ENCODE assay signal across 8 mouse cellular contexts in the genomic region with DNA sequence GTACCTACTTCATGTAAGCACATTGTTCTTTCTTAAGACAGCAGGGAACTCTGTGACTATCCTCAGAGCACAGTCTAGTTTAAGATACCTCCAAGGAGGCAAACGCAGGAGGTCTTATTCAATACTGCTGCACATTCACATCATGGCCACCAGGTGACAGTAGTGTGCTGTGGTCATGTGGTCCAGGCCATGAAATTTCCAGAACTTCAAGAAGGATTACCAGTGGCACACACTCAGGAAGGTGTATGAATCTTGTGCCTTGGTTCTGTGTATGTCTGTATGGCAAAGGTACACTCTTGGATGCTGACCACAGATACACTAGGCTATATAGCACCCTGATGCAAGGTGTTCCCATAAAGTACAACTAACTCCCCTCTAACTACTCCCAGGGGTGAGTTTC. TPM values are rescaled to one million over a fixed set of nuclear protein-coding genes. Genes with fewer than 3 reads are reported as not detected.
DNase-seq lines count a peak whose midpoint lies in the region; ATAC-seq and TF ChIP-seq lines count a peak whose summit lies in the region.

No protein-coding gene starts in this region.

- no peak overlapping the region for H3K4me3 ChIP-seq in MEL (ENCODE audit: control insufficient read depth in 1 of 2, insufficient read depth in 1 of 2, low read depth in 2 of 2, low read length in 2 of 2)
- no peak overlapping the region for H3K4me3 ChIP-seq in cerebellum, adult 2 months (replicated peaks; ENCODE audit: insufficient read depth, low read depth, low read length)
- H3K4me3 ChIP-seq in kidney, embryonic 16.5 days (ENCODE audit: low read length): no peak overlapping the region

- DNase-seq in heart, adult 18-20 months: peak; percentile 49 to 68
- DNase-seq in heart, adult 11 months: no peak
- DNase-seq in MEL (ENCODE audit: low read depth, low spot score): peak; percentile 15
- DNase-seq in cerebellum, adult 2 months: peak; percentile 69 to 71
- DNase-seq in frontal cortex, adult 2 months (ENCODE audit: extremely low spot score in 1 of 2, low spot score in 1 of 2): peak; percentile 21 to 79
- DNase-seq in lung, adult 18-20 months: peak; percentile 26 to 36
- DNase-seq in ovary, postnatal 36 days (ENCODE audit: low spot score): peak; percentile 27

- peak; percentile 50 to 67 (median 53) for TF ChIP-seq CTCF in MEL (IDR thresholded peaks at IDR 0.05 in 2 of 3, conservative IDR thresholded peaks at IDR 0.05 in 1 of 3; ENCODE audit: control insufficient read depth in 1 of 3, insufficient read depth in 1 of 3, low read depth in 2 of 3, low read length in 3 of 3, poor library complexity in 1 of 3, severe bottlenecking in 1 of 3)
- peak; percentile 99 for TF ChIP-seq CTCF in cerebellum, adult 2 months (IDR thresholded peaks at IDR 0.05; ENCODE audit: borderline replicate concordance, insufficient read depth, low read depth, low read length)

- no peak for TF ChIP-seq EP300 in MEL (IDR thresholded peaks at IDR 0.05; ENCODE audit: low read depth in 1 of 2, low read length in 2 of 2)

- ATAC-seq in kidney, embryonic 16.5 days (ENCODE audit: low FRiP score, low TSS enrichment): 0 out of 2 replicates have a peak, but pooled peaks have one; percentile 40

- no peaks in the 10 kb centered on the region for H3K79me2 ChIP-seq in MEL (ENCODE audit: control insufficient read depth, insufficient read depth, low read length, poor library complexity)

- no peaks in the 10 kb centered on the region for H3K36me3 ChIP-seq in MEL (ENCODE audit: control insufficient read depth in 1 of 2, insufficient read depth in 2 of 2, low read length in 2 of 2)
- no peaks in the 10 kb centered on the region for H3K36me3 ChIP-seq in kidney, embryonic 16.5 days (ENCODE audit: insufficient read depth, low read length)

- H3K4me1 ChIP-seq in MEL (ENCODE audit: control insufficient read depth in 1 of 2, insufficient read depth in 2 of 2, low read length in 2 of 2): no peaks in the 10 kb centered on the region
- H3K4me1 ChIP-seq in cerebellum, adult 2 months (ENCODE audit: control insufficient read depth, insufficient read depth, low read length): no peaks in the 10 kb centered on the region; the same call in 1 of the 2 replicates
- 0 out of 2 replicates have a peak, but pooled peaks cover 3% of the 10 kb centered on the region for H3K4me1 ChIP-seq in kidney, embryonic 16.5 days (ENCODE audit: insufficient read depth, low read length)

- H3K27me3 ChIP-seq in MEL (ENCODE audit: control insufficient read depth in 1 of 2, insufficient read depth in 2 of 2, low read length in 2 of 2): no peaks in the 10 kb centered on the region
- no peaks in the 10 kb centered on the region for H3K27me3 ChIP-seq in cerebellum, adult 2 months (ENCODE audit: control insufficient read depth, insufficient read depth, low read length)
- no peaks in the 10 kb centered on the region for H3K27me3 ChIP-seq in kidney, embryonic 16.5 days (ENCODE audit: insufficient read depth, low read length)

- TF ChIP-seq RAD21 in MEL (IDR thresholded peaks at IDR 0.05; ENCODE audit: low read depth, low read length): peak; percentile 41

- no peak for TF ChIP-seq POLR2A in MEL (IDR thresholded peaks at IDR 0.05; ENCODE audit: control insufficient read depth in 1 of 2, insufficient read depth in 1 of 2, low read depth in 1 of 2, low read length in 2 of 2, poor library complexity in 1 of 2)
- no peak for TF ChIP-seq POLR2A in cerebellum, adult 2 months (IDR thresholded peaks at IDR 0.05; ENCODE audit: borderline replicate concordance, insufficient read depth, low read length)

- no peak overlapping the region for H3K27ac ChIP-seq in MEL (ENCODE audit: control insufficient read depth, low read depth, low read length)
- no peak overlapping the region for H3K27ac ChIP-seq in cerebellum, adult 2 months (ENCODE audit: insufficient read depth, low read length)
- no peak overlapping the region for H3K27ac ChIP-seq in kidney, embryonic 16.5 days (ENCODE audit: low read length)

- WGBS in cerebellum, adult 2 months: 2% methylated on average over 1 of the region's 1 CpGs
- WGBS in kidney, embryonic 16.5 days: 14% methylated on average over 1 of the region's 1 CpGs

- no peaks in the 10 kb centered on the region for H3K9me3 ChIP-seq in MEL (replicated peaks; ENCODE audit: insufficient read depth, low read length)
- H3K9me3 ChIP-seq in kidney, embryonic 16.5 days (ENCODE audit: low read length): peaks cover 6% of the 10 kb centered on the region; the same call in 1 of the 2 replicates

- no peak overlapping the region for H3K4me2 ChIP-seq in kidney, embryonic 16.5 days (replicated peaks; ENCODE audit: low read depth, low read length)

- no peak overlapping the region for H3K9ac ChIP-seq in MEL (ENCODE audit: control insufficient read depth, low read depth, low read length, poor library complexity, severe bottlenecking)
- H3K9ac ChIP-seq in kidney, embryonic 16.5 days (replicated peaks; ENCODE audit: low read length): no peak overlapping the region

TF ChIP-seq in MEL, 35 proteins besides CTCF, POLR2A, EP300 and RAD21:
- TF ChIP-seq SIN3A (IDR thresholded peaks at IDR 0.05; ENCODE audit: low read length) (no peak), MEF2A (IDR thresholded peaks at IDR 0.05; ENCODE audit: extremely low read depth, insufficient replicate concordance, low read depth, low read length, poor library complexity, severe bottlenecking) (no peak), ETS1 (IDR thresholded peaks at IDR 0.05; ENCODE audit: low read depth, low read length) (no peak), MAFK (IDR thresholded peaks at IDR 0.05; ENCODE audit: borderline replicate concordance, low read depth, low read length) (no peak), RCOR1 (IDR thresholded peaks at IDR 0.05; ENCODE audit: low read depth, low read length) (no peak), BHLHE40 (IDR thresholded peaks at IDR 0.05; ENCODE audit: borderline replicate concordance, low read depth, low read length) (no peak), MXI1 (IDR thresholded peaks at IDR 0.05; ENCODE audit: low read depth, low read length) (no peak), USF1 (IDR thresholded peaks at IDR 0.05; ENCODE audit: low read depth, low read length) (0 out of 2 replicates have a peak, but pooled peaks have one; percentile 42), SMC3 (IDR thresholded peaks at IDR 0.05; ENCODE audit: low read depth, low read length) (peak; percentile 51), TAL1 (IDR thresholded peaks at IDR 0.05; ENCODE audit: low read length) (no peak), ZC3H11A (IDR thresholded peaks at IDR 0.05; ENCODE audit: low read depth, low read length) (no peak), NELFE (IDR thresholded peaks at IDR 0.05; ENCODE audit: low read depth, low read length) (no peak), USF2 (IDR thresholded peaks at IDR 0.05; ENCODE audit: borderline replicate concordance in 1 of 2, insufficient read depth in 1 of 2, low read depth in 1 of 2, low read length in 2 of 2) (no peak)

RNA-seq across cellular contexts. Expression of a gene that starts 6.6 kb away (rescaled TPM):
- total RNA-seq in heart, adult 18-20 months (2021): 10 to 100 TPM; 10.1 to 10.2 TPM
- not detected in 2 replicates for total RNA-seq in MEL (2012; rRNA removed)
- not detected for polyA plus RNA-seq in MEL (2012; ENCODE audit: insufficient read depth in 1 of 2, insufficient read length in 2 of 2, low read depth in 1 of 2, low replicate concordance in 2 of 2, missing spikeins in 1 of 2)
- 38.2 and 38.7 TPM in 2 replicates for polyA plus RNA-seq in cerebellum, adult 2 months (2012; rRNA removed)
- 33.8 and 42.0 TPM in 2 replicates for polyA plus RNA-seq in frontal cortex, adult 2 months (2012; rRNA removed)
- 12.6 and 13.7 TPM in 2 replicates for polyA plus RNA-seq in kidney, embryonic 16.5 days (2015; fragmentation: Nextera tagmentation; extraction: Ambion mirVana)

Comparison
In these comparisons a context has a peak if more than half of its experiments do, and no peak if none do; other contexts are left out.
1. RNA of a gene that starts 6.6 kb away (polyA plus RNA-seq): 33.8 to 42.0 TPM in frontal cortex, adult 2 months, 38.2 to 38.7 TPM in cerebellum, adult 2 months and 12.6 to 13.7 TPM in kidney, embryonic 16.5 days; not detected in MEL; every median in the first group is over 10 times any median in the second.